Mouse (Mus musculus): ENCODE data around the gene Spata13.

Spata13 gene

DNA sequence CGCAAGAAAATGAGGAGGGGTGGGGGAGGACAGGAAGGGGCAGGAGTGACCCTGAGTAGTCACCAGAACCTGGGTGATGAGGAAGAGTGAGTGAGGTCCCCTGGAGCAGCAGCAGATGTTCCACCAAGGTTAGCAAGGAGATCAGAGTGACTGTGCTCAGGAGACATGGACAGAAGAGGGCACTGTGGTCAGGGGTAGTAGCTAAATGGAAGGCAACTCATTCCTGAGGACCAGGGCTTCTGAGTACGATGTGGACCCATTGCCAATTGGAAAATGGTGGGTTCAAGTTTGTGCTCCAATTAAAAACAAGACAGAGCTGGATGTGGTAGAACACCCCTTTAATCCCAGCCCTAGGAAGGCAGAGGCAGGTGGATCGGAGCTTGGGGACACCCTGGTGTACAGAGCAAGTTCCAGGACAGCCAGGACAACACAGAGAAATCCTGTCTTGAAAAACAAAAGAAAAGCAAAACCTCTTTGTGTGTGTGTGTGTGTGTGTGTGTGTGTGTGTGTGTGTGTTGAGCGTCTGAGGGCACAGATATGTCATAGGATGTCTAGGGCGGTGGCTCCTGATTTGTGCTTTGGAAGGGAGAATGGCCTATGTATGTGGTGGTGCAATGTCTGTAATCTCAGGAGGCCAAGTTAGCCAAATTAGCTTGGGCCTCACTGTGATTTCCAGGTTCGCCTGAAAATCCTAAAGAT, 77.9 kb downstream of the Spata13 start:
- in situ Hi-C loops (cut with MboI), result no loop called here

DNA sequence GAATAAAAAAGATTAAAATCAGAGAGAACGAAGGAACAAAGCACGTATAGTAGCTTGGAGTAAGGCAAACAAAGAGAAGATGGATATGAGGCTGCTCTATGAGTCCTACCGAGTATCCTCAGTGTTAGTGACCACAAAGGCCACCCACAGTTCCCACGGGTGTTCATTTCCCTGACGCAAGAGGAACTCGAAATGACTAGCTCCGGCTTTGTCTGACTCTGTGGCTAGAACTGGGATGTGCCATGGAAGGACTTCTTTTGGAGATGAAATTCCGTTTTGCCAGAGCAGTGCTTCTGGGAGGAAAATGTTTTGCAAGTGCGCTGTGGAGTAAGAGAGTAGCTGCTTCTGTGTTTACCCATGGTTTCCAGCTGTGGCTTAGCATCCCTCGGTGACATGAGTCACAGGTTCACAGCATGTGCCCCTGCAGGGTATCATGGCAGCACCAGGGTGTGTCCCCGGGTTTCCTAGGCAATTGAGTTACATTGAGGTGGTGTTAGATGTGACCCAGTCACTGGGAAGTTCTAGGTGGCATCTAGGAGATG, 78.6 kb downstream of the Spata13 start:
- in situ Hi-C loops (cut with MboI), result no loop called here

DNA sequence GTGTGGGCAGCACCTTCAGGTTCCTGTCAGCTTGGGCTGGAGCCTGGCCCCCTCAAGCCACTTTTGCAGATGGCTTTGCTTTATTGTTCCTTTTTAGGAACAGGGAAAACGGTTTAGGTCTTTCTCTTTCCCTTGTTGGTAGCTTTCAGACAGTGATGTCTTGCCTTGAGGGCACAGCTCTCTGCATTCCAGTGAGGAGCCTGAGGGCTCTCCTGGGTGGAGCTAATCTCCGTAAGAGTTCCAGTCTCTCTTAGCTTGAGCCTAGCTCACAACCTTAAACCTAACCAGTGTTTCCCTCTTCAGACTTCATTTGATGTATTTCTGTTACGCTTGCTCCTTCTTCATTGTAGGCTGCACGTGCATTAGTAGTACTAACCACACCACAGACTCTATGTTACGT, 81.9 kb downstream of the Spata13 start:
- in situ Hi-C loops (cut with MboI), result no loop called here

DNA sequence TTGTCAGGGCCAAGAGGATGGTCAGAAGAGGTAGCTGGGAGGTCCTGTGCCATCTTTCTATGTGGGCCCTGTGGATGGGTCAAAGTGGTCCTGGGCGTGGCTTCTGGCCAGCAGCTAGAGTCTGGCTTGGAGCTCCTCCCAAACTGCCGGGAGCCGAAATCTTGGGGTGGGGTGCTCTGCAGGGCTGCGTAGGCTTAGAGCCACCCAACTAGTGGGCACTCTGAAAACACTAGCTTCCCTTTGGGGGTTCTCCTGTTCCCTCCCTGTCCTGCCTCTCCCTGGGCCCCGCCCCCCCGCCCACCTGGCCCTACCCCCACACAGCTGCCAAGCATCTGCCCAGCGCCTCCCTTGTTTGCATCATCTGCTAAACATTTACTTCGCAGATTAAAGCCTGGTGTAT, 87.5 kb downstream of the Spata13 start:
- in situ Hi-C loops (cut with MboI), result no loop called here

DNA sequence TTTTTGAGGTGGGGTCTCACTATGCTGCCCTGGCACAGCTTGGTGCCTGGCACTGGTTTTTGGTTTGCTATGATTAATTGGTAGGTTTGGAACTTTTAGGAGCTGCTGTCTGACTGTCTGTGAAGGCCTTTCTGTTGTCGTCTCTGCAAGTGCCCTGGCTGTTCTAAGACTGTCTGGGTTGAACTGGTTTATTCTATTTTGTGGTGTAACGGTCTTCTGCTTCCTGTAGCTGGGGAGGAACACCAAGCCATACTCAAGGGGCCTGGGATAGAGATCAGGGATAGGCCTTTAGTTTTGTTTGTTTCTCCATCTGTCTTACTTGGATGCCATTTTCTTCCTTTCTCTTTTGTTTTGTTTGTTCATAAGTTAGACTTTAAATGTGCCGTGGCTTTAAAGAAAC, 88.1 kb downstream of the Spata13 start:
- in situ Hi-C loops (cut with MboI), result no loop called here

DNA sequence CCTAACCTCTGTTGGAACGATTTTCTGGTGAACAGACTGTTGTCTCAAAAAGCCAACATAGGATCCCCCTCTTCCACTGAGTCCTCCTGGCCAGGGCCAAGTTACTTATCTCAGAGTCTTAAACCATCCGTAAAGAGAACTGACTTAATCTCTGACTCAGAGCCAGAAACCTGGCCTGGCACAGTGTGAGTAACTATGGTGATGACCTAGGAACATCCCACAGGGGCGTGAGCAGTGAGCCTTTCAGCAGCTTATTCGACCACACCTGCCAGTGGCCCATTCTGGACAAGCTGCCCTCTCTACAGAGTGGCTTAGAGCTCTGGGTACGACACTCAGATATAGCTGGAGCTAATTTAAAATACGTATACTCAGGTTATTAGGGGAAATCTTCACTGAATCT, 92.3 kb downstream of the Spata13 start:
- in situ Hi-C loops (cut with MboI), result no loop called here

DNA sequence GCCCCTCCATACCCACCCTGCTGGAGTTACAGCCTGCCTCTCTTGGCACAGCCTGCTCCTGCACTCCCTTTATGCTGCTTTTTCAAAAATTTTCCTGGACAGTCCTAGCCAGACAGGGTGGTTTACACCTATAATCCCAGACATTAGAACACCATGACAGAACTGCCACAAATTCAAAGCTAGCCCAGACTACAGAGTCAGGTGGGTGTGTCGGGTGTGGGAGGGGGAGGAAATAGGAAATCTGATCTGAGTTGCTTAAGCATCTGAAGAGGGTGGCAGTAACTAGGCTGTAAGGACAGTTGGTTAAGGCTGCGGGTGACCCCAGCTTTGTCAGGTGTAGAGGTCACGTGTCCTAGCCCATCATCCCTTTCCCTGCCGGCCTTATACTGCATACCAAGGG, 93.3 kb downstream of the Spata13 start:
- in situ Hi-C loops (cut with MboI), result no loop called here

DNA sequence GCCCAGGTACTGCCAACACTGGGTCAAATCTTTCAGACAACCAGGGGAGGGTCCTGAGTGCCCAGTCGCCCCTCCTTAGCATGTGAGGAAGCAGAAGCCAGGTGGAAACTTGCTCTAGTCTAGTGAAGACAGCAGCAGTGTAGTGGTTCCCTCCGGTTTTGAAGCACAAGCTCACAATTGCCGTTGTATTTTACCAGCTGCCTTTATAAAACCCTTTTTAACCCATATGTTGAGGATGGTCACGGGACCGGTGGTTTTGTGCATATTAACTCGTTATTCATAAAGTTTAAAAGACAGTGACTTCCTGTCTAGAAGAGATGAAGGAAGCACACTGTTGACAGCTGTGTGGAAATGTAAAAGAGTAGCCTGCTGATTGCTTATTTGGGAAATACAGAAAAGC, 98.3 kb downstream of the Spata13 start:
- in situ Hi-C loops (cut with MboI), result no loop called here

DNA sequence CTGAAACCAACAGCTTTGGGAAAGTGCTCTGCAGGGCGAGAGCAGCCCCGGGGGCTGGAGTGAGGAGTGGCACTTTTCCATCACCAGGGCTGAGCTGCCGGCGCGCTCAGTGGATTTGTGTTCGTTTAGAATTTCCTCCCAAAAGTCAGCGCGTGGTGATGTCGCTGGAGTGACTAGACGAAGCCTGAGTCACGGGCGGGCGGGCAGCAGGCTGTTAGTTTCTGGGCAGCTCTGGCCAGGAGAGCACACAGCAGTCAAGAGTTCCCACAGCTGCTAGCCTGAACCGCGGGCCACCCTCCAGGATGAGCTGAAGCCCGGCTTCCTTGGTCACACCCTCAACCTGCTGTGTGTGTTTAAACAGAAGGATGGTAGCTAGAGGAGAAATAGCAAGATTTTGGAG, 99.0 kb downstream of the Spata13 start:
- in situ Hi-C loops (cut with MboI), result no loop called here

DNA sequence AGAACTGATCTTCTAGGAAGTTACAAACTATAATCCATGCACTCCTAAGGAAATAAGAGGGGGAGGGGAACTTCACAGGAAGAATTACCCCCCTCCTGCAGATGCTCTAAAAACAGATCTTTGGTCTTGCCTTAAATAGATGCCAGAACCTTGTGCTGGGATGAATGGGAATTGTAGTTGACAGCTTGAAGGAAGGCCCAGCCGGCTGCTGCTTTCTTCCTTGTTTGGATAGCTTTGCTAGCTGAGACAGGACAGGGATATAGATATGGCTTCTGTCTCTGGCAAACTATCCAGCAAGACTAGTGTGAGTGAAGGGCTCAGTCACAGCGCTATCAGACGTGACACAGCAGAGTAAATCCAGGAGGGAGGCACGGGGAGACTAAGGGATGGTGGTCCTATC, 99.9 kb downstream of the Spata13 start:
- in situ Hi-C loops (cut with MboI), result no loop called here

DNA sequence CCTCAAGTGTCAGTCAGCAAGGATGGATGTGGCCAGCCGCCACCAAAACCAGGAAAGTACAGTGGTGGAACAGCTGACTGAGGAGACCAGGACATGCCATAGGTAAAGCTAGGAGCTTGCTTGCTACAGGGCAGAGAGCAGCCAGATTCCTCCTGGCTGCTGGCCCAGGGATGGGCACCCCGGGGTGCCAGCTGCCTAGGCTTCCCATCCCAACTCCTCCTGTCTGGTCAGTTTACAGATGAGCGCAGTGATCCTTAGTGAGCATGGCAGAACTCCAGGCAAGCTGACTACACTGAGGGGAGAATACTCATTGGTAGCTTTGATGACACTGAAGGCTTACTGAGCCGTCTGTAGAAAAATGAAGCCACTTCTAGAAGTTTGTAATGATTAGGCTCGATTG, 101.4 kb downstream of the Spata13 start:
- in situ Hi-C loops (cut with MboI), result no loop called here

DNA sequence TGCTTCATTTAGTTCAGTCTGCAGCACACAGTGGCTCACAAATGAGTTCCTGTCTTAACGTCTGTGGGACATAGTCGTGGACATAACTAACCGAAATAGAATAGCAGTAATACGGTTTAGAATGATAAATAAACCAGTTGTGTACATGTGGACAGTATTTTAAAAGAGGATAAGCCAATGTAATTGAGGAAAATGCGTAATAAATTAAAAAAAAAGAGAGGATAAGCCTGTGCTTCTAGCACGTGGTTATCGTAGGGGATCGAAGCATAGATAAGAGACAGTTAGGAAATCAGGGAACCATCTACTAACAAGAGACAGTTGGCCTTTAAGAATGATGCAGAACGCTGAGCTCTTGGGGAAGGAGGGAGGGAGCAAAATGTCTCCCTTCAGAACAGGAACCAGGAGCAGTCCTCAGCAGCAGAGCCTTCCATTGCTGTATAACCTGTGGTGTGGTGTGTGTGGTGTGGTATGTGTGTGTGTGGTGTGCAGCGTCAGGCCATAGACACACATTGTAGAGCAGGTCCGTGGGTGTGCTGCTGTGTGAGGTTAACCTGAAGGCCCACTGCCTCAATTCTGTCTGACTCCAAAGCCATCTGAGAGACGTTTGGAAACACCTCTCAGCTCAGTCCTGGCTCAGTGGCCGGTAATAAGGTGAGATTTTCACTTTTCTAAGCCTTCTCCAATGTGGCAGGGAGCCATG, 102.2 kb downstream of the Spata13 start:
- in situ Hi-C loops (cut with MboI), result no loop called here

DNA sequence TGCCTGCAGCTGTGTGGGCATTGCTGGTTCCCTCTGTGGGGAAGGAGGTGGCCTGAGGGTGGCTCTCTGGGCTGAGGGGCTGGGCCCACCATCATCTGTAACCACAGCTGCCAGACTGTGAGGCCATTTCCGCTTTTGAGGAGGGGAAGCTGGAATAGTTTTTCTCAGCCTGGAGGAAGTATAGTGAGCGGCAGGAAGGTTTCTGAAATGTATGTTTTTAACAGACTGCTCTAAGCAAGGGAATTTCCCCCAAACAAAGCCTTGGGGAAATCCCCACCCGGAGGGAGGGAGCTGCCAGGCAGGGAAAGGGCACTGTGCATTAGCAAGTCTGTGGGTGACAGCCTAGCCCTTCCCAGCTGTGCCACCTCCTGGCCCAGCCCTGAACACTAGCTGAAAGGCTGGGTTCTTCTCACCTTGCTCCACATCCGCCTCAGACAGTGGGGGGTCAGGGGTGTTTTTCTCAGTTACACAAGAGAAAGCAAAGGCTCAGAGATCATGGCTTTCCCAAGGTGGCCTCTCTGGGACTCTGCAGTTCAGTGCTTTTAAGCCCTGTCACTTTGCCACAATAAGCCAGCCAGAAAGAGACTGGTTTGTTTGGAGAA, 102.9 kb downstream of the Spata13 start:
- in situ Hi-C loops (cut with MboI), result no loop called here

DNA sequence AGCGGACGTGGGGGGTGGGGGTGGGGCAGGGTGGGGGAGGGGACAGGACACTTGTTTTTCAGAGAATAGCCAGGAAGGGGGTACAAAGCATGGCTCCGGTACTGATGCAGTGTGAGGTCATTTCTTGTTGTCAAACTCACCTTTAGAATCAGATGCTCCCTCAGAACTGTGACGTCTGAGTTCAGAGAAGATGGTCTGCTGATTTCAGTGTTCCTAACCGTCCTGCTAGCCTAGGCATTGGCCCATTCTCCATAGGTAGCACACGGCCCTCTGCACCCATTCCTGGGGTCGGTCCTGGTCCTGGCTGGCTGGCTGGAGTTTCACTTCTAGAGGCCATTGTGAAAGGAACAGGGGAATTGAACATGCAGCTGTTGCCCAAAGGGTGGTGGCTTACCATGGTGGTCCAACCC, 103.4 kb downstream of the Spata13 start:
- in situ Hi-C loops (cut with MboI), result no loop called here

DNA sequence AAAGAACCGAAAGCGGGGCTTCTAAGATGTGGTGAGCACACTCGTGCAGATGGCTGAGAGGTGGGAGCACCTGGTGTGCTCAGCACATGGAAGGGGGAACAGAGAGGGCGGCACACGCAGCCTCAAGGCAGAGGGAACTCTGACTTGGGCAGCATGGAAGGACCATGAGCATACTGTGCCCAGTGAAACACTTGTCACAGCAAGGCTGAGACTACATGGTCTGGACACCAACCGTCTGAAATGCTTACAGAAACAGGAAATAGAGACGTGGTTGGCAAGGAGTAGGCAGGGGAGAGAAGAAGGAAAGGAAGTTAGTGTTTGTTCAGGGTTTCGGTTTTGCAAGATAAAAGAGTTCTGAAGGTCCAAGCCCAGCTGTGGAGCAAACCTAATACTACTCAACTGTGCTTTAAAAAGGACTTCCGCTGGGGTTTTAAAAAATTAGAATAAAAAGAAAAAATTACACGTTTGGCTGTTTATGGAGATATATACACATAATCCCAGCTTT, 104.7 kb downstream of the Spata13 start:
- in situ Hi-C loops (cut with MboI), result no loop called here

DNA sequence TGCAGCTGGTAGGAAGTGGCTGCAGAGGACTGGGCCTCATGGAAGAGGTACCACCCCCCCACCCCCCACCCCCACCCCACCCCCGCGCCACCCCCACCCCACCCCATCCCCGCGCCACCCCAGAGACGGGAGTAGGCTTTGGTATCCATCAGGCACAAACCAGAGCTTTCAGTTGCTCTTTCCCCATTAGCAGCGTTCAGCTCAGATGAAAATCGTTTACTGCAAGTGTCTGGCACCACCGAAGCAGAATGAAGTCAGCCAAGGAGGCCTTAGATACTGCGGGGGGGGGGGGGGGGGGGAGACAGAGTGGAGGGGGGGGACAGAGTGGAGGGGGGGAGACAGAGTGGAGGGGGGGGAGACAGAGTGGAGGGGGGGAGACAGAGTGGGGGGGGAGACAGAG, 105.4 kb downstream of the Spata13 start:
- in situ Hi-C loops (cut with MboI), result no loop called here

DNA sequence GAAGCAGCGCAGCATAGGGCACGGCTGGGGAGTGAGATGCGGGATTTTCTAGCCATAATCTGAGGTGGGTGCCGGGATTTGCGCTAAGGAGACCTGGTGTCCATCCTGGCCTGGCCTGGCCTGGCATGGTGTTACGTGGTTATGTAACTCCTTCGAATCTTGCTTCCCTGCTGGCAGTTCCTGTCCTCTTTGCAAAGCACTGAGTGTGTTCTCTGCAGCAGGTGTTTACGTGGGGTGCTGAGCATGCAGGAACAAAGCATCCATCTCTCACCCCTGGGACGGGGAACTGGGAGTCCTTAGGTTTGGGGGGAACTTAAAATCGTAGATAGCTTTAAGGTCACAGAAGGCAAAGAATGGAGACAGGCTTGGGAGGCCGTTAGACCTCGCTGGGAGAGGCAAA, 105.8 kb downstream of the Spata13 start:
- in situ Hi-C loops (cut with MboI), result no loop called here

DNA sequence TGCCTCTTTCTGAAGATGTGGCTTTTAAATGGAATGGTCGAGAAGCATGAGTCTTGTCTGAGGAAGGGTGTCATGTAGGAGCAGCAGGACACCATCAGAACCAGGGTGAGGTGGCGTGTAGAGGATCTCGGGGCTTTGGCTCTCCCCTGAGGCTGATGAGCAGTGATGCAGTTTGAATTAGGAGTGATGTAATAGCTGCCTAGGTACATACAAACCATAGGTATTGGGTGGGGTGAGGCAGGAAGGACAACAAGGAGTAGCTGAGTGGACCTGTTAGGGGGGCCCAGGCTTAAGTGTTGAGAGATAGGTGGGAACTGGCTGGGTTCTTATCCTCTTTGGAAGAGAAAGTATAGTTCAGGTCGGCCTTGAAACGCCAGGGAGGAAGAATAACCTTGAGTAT, 106.7 kb downstream of the Spata13 start:
- in situ Hi-C loops (cut with MboI), result no loop called here

DNA sequence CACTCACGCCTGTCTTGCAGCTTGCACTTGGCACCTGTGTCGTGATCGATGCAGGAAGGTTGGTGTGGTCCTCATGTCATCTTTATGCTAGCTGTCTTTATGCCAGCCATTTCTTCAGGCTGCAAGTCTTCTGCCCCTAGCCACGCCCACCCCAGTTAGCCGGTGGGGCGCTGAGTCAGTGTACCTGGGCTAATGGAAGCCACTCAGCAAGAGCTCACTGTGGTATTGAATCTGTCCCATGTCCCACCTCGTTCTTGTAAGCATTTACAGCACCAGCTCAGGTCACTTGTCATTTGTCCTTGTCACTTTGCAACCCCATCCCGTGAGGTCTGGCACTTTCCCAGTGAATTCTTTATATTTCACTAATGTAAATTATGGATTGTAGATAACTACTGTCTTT, 107.2 kb downstream of the Spata13 start:
- in situ Hi-C loops (cut with MboI), result no loop called here

DNA sequence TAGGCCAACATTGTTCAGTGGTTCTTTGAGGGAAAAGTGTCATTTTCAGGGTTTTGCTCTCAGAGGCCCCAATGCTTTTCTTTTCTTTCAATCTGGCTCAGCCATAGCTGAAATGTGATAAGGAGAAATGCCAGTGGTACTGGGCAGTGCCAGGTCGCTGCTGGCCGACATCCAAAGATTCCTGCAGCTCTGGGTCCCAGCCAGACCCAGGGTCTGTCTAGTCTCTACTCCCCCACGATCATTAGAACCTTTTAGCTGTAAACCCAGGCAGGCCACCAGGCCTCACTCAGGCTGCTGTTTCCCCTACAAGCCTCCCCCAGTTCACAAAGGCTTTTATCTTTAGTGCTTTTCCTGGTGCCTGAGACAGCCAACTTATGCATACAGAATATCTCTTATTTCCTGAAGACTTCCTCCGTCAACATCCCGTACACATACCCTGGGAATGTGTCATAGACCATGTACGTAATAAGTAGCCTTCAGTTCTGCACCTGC, 107.7 kb downstream of the Spata13 start:
- in situ Hi-C loops (cut with MboI), result no loop called here

DNA sequence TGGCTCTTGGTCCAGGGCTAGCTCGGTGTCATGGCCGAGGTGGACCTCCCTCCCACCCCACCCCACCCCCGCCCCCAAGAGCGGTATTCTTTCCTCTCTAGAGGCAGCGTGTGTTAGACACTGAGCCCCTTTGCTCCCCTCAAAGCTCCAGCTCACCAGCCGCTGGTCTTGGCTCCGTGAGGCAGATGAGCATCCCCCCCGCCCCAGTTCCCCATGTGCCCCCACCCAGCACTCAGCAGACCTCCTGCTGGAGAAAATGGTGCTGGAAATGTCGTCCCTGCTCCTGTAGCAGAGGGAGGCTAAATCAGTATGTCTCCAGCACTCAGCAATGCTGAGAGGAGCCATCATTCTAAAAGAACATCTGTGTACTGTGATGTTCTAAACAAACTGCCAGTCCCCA, 109.9 kb downstream of the Spata13 start:
- in situ Hi-C loops (cut with MboI), result no loop called here

DNA sequence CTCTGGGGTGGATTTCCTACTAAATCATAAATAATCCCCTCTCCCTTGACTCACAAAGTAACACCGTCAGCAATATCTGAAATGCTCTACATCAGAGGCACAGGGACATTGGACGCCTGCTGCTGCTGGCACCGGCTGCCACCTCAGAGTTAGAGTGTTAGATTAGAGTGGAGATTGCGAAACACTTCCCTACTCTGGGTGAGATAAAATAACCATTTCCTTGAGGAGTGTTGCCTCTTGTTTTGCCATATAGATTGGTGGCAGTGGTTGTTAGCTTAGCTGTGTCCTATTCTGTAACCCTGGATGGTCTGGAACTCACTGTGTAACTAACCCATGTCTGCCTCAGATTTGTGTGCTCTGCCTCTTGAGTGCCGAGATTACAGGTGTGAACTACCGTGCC, 111.4 kb downstream of the Spata13 start:
- in situ Hi-C loops (cut with MboI), result no loop called here

DNA sequence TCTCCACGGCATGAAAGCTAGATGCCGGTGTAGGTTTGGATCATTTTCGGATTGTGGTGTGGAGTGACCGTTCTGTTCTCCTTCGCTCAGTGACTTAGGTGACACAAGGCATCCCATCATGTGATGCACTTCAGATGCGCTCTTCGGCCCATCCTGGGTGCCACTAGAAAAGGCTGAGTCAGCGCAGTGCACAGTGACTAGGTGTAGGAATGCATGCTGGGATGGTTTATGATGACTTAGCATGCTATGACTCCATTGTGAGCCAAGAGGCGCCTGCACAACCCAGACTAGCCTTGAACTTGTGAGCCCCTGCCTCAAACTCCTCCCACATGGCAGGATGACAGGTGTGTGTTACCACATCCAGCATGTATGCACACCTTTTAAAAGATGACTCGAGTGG, 112.3 kb downstream of the Spata13 start:
- in situ Hi-C loops (cut with MboI), result no loop called here
